Mouse (Mus musculus) right cerebral cortex, postnatal 14 days (tissue): Measurements from ENCODE around the gene Olfr943.

Experiments used
- DNase-seq: peaks from one replicate; pipeline ENCODE4 v3.0.0; 2022

Gene Olfr943

GRCm38 (mm10) chr9:39166004-39166403, at the start of gene Olfr943:
Gene Olfr943, plus strand, starts transcription at chr9:39166304.
- DNase-seq: no peak

GRCm38 (mm10) chr9:39127326-39127725, 38.8 kb upstream of the Olfr943 start:
- DNase-seq: no peak

GRCm38 (mm10) chr9:39127831-39128230, 38.3 kb upstream of the Olfr943 start, which contains the start of gene Olfr27:
Gene Olfr27, plus strand, starts transcription at chr9:39128131.
- no peak for DNase-seq

- DNase-seq: no peak
These were observed 13.7 kb upstream of the Olfr943 start for GRCm38 (mm10) chr9:39152401-39152800.

GRCm38 (mm10) chr9:39201620-39202019, 35.5 kb downstream of the Olfr943 start, which contains the start of gene Olfr944:
Gene Olfr944, plus strand, starts transcription at chr9:39201920.
- no peak for DNase-seq
